Mouse (Mus musculus) limb, embryonic 14.5 days (tissue): Measurements from ENCODE around the gene Susd6. TPM values are rescaled to one million over a fixed set of nuclear protein-coding genes. Genes with fewer than 3 reads are reported as not detected.

Experiments used
- ATAC-seq: fragments of 200-750 bp; cut with Nextera tagmentation; 2 replicates; pipeline ENCODE4 v1.8.0; 2017; ENCODE audit warnings: low read depth, moderate number of reproducible peaks, moderate TSS enrichment; ENCODE audit not compliant: low FRiP score
- DNase-seq: peaks from one replicate; pipeline ENCODE4 v3.0.0-alpha.2; 2015; ENCODE audit warnings: low spot score
- H3K27ac ChIP-seq: fragments of 300-500 bp; sonication (generic); replicated peaks from 2 replicates; pipeline ENCODE4 v1.5.1; 2014; ENCODE audit warnings: low read depth, mild to moderate bottlenecking, low read length, moderate library complexity, mixed read lengths
- H3K27me3 ChIP-seq: fragments of 300-500 bp; sonication (generic); 2 replicates; pipeline ENCODE4 v1.6.1; 2014; ENCODE audit warnings: low read length, mixed read lengths; ENCODE audit not compliant: control insufficient read depth, insufficient read depth
- H3K36me3 ChIP-seq: fragments of 300-500 bp; sonication (generic); 2 replicates; pipeline ENCODE4 v1.6.1; 2014; ENCODE audit warnings: mild to moderate bottlenecking, low read length, moderate library complexity, mixed read lengths; ENCODE audit not compliant: control insufficient read depth, insufficient read depth
- H3K4me1 ChIP-seq: fragments of 300-500 bp; sonication (generic); 2 replicates; pipeline ENCODE4 v1.6.1; 2014; ENCODE audit warnings: antibody characterized with exemption, low read length, mixed read lengths; ENCODE audit not compliant: control insufficient read depth, insufficient read depth
- H3K4me2 ChIP-seq: fragments of 300-500 bp; sonication (generic); replicated peaks from 2 replicates; pipeline ENCODE4 v1.6.1; 2014; ENCODE audit warnings: low read depth, mild to moderate bottlenecking, low read length, moderate library complexity; ENCODE audit not compliant: severe bottlenecking
- H3K4me3 ChIP-seq: fragments of 300-500 bp; sonication (generic); replicated peaks from 2 replicates; pipeline ENCODE4 v1.5.1; 2014; ENCODE audit warnings: low read length
- H3K9ac ChIP-seq: fragments of 300-500 bp; sonication (generic); 2 replicates; pipeline ENCODE4 v1.6.1; 2014; ENCODE audit warnings: mild to moderate bottlenecking, low read depth, low read length, moderate library complexity; ENCODE audit not compliant: severe bottlenecking
- H3K9me3 ChIP-seq: fragments of 300-500 bp; sonication (generic); 2 replicates; pipeline ENCODE4 v1.6.1; 2016; ENCODE audit warnings: low read length; ENCODE audit not compliant: control insufficient read depth
- POLR2A ChIP-seq: fragments of 200-500 bp; IDR thresholded peaks from 2 replicates; pipeline ENCODE4 v1.8.0; 2012; ENCODE audit warnings: inconsistent platforms, mild to moderate bottlenecking, moderate library complexity, borderline replicate concordance; ENCODE audit not compliant: insufficient read depth, insufficient read length; ENCODE audit errors: extremely low read depth
- WGBS: fragments of 180-500 bp; shearing (Covaris S2); extraction: QIAGEN DNeasy Blood & Tissue Kit; methylation state at CpG from one replicate; pipeline ENCODE4 v1.1.7; 2014; 5-methylcytosine and 5-hydroxymethylcytosine counted together
- polyA plus RNA-seq, 2 experiments: library from polyadenylated mRNA; depleted of rRNA in 1 of 2; stranded (reverse) in 1 of 2; unstranded in 1 of 2; fragments of >200 nt; fragmentation: Nextera tagmentation in 1 of 2; extraction: Ambion mirVana in 1 of 2; gene quantifications; 2 replicates each; pipeline versions ENCODE4 v1.2.1 to v1.2.3; 2012 to 2014

Gene Susd6
- polyA plus RNA-seq, 2 experiments = 22.3 to 28.6 TPM

DNA sequence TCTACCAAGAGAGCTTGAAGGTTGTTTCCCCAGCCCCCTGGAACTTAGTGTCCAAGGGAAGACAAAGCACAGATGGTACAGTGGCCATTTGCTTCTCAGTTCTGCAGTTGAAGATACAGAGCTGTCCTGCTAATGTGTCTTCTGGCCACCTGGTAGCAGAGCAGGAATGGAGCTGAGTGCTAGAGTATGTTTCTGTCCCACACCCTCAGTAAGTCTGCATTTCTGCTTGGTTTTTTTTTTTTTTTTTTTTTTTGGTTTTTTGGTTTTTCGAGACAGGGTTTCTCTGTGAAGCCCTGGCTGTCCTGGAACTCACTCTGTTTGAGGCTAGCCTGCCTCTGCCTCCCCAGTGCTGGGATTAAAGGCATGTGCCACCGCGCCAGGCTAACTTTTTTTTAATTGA lies 93.0 kb downstream of the Susd6 start:
- WGBS = 95% methylated on average over 3 of the region's 3 CpGs

DNA sequence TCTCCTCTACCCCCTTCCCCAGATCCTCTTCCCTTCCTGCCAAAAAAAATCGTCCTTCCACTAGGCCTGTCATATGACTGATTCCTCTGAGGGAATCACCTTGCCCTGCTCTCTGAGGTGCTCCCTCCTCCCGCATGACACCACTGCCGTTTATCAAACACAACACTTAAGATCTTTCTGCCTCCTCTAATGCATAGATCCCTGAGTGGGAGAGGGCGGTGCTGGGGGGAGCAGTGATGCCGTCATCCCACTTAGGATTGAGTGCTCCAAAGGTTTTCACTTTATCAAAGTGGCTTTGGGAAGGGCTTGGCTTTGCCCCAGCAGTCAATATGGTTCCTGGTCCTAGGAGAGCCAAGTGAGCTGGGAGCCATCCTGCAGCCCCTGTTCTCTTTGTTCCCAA lies 93.6 kb downstream of the Susd6 start:
- no peak for DNase-seq
- TF ChIP-seq POLR2A = no peak
- 66% methylated on average over 5 of the region's 5 CpGs for WGBS

More for the DNA sequence above, 93.0 kb downstream of the Susd6 start:
- Histone ChIP-seq H3K36me3 (peaks cover 13% of the 10 kb centered on the region), H3K4me3 (no peak overlapping the region), H3K9ac (no peak overlapping the region), H3K4me1 (no peaks in the 10 kb centered on the region), H3K4me2 (no peak overlapping the region), H3K27ac (no peak overlapping the region), H3K27me3 (no peaks in the 10 kb centered on the region), H3K9me3 (no peaks in the 10 kb centered on the region)
- DNase-seq = no peak
- no peak for TF ChIP-seq POLR2A
- ATAC-seq = no peak

DNA sequence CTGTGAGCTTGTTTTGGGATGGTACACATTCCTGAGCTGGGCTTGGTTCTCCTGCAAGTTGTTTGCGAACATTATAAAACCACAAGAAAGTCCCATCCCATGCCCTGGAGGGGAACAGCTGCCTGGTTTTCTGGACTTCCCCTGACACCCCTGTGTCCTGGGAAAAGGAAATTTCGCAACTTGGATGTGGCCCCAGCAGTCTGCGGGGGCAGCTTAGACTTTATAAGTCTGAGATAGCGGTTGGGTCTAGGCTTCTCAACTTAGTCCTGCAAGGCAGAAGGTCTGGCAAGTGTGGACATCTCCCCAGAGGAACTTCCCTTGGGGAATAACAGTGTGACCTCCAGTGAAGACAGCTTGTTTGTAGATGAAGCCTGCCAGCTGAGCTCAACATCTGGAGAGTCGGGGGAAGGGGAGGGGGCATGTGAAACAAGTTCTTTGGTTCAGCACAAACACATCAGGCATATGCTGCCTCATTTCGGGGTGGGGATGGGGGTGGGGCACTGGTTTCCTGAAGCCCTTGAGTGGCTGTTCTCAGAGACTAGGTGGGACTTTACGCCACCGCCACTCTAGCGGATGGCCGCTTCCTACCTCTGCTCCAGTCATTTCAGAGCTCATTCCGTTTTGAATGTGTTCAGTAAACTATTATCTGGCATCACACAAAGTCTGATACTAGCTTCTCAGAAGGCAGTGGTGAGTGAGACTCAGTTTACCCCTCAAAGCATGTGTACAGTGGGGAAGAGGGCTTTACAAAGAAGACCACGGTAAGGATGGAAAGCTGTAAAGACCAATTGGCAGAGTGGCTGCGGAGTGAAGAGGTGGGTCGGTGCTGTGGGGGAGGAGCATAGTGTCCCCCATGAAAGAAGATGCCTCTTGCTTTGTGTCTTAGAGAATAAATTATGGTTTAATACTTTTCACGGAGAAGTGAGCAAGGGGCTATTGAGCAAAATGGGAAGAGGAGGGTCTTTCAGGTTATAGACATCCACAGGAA lies 95.3 kb downstream of the Susd6 start:
- Histone ChIP-seq H3K27ac (no peak overlapping the region), H3K36me3 (no peaks in the 10 kb centered on the region), H3K4me1 (no peaks in the 10 kb centered on the region), H3K9me3 (peaks cover 6% of the 10 kb centered on the region; the same call in 1 of the 2 replicates), H3K27me3 (no peaks in the 10 kb centered on the region), H3K4me2 (peak overlapping the region; percentile 31), H3K9ac (no peak overlapping the region), H3K4me3 (peak overlapping the region; percentile 14)
- TF ChIP-seq POLR2A = no peak
- 36% methylated on average over 15 of the region's 15 CpGs for WGBS
- ATAC-seq (peak; percentile 53; the same call in 1 of the 2 replicates), DNase-seq (peak; percentile 28)

More for the DNA sequence above, 93.6 kb downstream of the Susd6 start:
- H3K27ac ChIP-seq = no peak overlapping the region
- ATAC-seq = no peak
- H3K4me2 ChIP-seq = no peak overlapping the region
- no peaks in the 10 kb centered on the region for H3K27me3 ChIP-seq
- H3K4me3 ChIP-seq = no peak overlapping the region
- H3K9me3 ChIP-seq = no peaks in the 10 kb centered on the region
- H3K9ac ChIP-seq = no peak overlapping the region
- no peaks in the 10 kb centered on the region for H3K4me1 ChIP-seq
- H3K36me3 ChIP-seq = peaks cover 12% of the 10 kb centered on the region

DNA sequence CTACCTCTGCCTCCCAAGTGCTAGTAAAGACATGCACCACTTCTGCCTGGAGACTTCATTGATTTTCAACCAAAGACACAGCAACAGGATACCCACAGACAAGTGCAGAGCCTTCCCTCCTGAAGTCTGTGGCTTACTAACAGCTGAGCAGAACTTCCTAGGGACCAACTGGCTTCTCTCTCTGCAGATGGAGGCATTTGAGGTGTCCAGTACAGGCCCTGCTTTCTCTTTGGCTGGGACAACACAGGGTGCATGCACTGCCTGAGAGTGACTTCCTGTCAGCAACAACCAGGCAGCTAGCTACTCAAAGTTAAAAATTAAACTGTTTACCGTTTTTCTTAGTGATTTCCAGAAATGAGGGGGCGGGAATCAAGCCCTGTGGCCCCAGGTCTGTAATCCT lies 96.7 kb downstream of the Susd6 start:
- DNase-seq (no peak), ATAC-seq (no peak)
- 70% methylated on average over 2 of the region's 2 CpGs for WGBS
- no peak overlapping the region for H3K9ac ChIP-seq
- no peak overlapping the region for H3K4me3 ChIP-seq
- no peak overlapping the region for H3K27ac ChIP-seq
- H3K27me3 ChIP-seq = no peaks in the 10 kb centered on the region
- peaks cover 6% of the 10 kb centered on the region; the same call in 1 of the 2 replicates for H3K9me3 ChIP-seq
- TF ChIP-seq POLR2A = no peak
- no peak overlapping the region for H3K4me2 ChIP-seq
- H3K4me1 ChIP-seq = no peaks in the 10 kb centered on the region
- H3K36me3 ChIP-seq = no peaks in the 10 kb centered on the region

DNA sequence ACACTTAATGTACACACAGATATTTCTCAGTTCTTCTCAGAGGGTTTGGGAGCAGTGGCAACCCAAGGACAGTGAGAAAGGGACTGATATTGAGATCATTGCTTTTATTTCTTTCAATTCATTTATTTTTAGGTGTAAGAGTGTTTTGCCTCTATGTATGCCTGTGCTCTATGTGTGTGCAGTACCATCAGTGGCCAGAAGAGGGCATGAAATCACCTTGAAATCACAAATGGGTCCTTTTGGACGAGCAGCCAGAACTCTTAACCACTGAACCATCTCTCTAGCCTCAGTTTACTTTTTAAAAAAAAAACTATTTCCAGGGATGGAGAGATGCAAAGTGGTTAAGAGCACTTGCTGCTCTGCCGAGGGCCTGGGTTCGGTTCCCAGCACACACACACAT lies 99.0 kb downstream of the Susd6 start:
- H3K4me1 ChIP-seq = no peaks in the 10 kb centered on the region
- H3K36me3 ChIP-seq = no peaks in the 10 kb centered on the region
- ATAC-seq (no peak), DNase-seq (no peak)
- H3K4me3 ChIP-seq = no peak overlapping the region
- H3K9ac ChIP-seq = no peak overlapping the region
- H3K4me2 ChIP-seq = no peak overlapping the region
- 85% methylated on average over 3 of the region's 3 CpGs for WGBS
- H3K27ac ChIP-seq = no peak overlapping the region
- H3K27me3 ChIP-seq = no peaks in the 10 kb centered on the region
- TF ChIP-seq POLR2A = no peak
- H3K9me3 ChIP-seq = peaks cover 6% of the 10 kb centered on the region; the same call in 1 of the 2 replicates
